Mouse (Mus musculus) cerebellum, adult 11-12 months (tissue): ENCODE results near the gene Kcnab2.

Source experiments
- DNase-seq: peaks from one replicate; pipeline ENCODE4 v3.0.0; 2022

The Kcnab2 gene

GRCm38 (mm10) chr4:152477466-152478223 is at the start of gene Kcnab2:
Gene Kcnab2 (minus strand): TSS chr4:152477871.
- peak; percentile 100 for DNase-seq

GRCm38 (mm10) chr4:152520083-152520482 is 42.4 kb upstream of the Kcnab2 start:
- peak; percentile 95 for DNase-seq

DNA sequence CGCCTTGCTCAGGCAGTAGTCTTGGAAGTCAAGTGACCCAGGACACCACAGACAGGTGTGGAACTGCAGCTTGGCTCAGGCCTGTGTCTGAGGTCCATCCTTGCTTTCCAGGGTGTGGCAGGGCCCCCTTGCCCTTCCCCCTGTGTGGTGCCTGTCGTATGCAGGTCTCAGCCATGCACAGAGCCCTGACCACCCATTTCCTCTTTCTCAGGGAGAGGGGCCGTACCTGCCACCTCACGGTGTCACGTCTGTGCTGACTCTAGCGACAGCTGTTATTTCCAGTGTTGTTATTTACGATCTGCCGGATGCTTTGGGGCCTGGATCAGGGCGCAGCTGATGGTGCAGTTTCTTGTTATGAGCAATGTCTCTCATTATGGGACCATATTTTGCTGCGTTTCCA is 41.4 kb upstream of the Kcnab2 start:
- DNase-seq, result no peak

- no peak for DNase-seq
These were observed 37.2 kb upstream of the Kcnab2 start for GRCm38 (mm10) chr4:152514884-152515283.

DNA sequence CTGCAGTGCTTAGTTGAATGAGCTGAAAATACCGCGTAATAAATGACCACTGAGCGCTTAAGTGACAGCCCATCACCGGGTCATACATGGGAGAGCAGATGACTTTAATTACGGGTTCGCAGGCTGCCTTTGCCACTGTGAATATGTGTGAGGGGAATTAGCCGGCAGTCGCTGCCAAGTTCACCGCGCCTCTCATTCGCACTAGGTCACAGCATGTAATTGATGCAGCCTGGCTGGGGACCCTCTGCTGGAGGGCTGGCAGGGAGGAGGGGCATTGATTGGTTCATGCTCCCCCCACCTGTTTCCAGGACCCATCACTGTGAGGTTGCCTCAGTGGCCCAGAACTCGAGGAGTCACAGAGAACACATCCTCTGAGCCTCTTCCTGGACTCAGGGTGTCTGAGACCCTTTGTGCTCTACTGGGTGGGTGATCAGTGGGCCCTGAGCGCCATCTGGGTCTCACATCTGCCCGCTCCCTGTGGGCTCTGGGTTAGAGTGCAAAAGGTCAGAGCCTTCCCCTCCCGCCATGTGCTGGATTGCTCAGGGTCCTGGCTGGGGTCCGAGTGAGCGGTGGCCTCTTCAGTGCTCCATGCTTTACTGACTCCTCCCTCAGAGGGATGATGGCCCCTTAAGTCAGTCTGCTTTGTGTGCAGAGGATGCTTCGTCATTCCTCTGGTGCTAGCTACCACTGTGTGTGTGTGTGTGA is 34.7 kb upstream of the Kcnab2 start:
- no peak for DNase-seq

- DNase-seq, result peak; percentile 58
These were observed 16.7 kb upstream of the Kcnab2 start for GRCm38 (mm10) chr4:152494360-152494879.

DNA sequence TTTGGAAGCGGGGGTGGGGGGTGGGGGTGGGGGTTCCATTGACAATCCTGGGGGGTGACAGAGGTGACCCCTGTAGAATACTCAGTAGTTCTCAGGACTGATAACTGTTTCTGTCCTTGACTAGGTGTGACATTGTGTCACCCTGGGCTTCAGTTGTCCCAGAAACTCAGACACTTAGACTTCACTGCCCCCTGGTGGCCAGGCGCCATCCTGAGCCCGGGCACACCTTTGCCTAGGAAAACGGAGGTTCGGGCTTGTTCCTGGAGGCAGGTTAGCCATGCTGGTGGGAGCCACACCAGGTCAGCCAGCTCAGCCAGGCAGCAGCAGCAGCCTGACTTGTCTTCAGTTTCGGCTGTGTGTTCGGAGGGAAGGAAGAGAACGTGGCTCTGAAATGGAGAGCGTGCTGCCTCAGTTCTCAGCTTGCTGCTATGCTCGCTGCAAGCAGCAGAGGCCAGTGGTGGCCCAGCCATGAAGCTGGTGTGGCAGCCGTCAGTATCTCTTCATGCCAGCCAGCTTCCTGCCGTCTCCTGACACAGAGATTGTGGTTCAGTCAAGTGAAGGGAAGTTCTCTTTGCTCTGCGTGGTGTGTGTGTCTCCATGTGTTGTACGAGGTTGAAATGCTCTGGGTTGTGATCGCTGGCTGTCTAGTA is 13.7 kb upstream of the Kcnab2 start:
- DNase-seq, result peak; percentile 79

DNA sequence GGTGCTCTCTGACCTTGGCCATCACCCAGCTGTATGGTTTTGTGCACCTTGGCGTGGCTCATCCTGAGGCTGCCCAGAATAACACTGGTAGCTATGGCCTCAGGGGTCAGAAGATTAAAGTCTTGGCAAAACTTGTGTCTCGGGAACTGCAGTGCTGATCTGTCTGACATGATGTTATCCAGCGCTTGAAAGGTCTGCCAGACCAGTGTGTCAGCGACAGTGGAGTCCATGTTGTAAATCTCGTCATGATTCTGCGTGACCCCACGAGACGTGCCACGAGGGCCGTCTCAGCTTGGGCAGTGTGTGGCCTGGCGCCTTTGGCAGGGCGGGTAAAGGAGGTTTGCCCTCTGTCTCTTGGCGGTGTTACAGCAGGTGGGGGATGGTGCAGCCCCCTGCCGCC is 12.6 kb upstream of the Kcnab2 start:
- no peak for DNase-seq

- DNase-seq, result no peak
These were observed 10.4 kb upstream of the Kcnab2 start for GRCm38 (mm10) chr4:152488046-152488445.

DNA sequence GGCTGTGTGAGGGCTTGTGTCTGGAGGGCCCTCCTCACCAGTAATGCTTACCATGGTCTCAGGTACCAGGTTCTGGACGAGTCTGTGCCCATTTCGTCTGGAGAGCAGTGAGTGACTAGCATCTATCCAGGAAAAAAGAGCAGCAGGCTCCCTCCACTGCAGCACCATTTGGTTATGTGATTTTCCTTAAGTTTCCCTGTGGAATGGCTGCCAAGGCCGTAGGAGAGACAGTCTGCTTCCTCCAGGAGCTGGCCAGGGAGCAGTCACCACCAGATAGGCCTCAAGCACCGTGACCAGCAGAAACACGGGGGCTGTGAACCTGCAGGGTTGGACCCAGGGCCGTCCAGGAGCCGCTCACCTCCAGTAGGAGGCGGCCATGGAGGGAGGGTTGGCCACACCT is 2.8 kb upstream of the Kcnab2 start:
- no peak for DNase-seq

DNA sequence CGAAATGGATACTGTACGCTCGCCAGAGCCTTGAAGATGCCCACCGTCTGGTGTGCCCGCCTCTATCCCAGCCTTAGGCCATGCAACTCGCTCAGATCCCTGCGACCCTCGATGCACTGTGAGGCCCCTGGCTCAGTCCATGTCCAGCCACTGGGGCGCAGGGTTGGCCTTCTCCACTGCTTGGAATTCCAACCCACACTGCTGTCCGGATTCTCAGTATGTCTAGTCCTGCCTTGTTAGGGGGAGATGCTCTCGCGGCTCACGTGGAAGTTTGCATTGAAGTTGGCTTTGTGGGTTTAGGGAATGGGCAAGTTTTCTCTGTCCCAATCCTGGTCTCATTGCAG is 525 bp upstream of the Kcnab2 start:
- DNase-seq, result no peak

DNA sequence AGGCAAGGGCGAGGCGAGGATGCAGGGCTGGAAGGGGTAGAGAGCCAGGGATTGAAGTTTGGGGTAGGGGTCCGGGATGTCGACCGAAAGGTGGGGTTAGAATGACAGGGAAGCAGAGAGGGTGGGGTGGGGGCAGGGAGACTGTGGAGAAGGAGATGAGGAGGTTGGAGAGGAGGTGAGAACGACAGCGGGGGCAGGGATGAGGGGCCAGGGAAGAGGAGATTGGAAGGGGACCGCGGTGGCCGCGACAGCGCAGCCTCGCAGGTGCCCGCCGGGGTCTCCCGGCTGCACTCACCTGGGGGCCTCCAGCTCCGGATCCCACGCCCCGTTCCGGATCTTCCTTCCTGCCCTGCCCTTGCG is 585 bp downstream of the Kcnab2 start:
- DNase-seq, result no peak

DNA sequence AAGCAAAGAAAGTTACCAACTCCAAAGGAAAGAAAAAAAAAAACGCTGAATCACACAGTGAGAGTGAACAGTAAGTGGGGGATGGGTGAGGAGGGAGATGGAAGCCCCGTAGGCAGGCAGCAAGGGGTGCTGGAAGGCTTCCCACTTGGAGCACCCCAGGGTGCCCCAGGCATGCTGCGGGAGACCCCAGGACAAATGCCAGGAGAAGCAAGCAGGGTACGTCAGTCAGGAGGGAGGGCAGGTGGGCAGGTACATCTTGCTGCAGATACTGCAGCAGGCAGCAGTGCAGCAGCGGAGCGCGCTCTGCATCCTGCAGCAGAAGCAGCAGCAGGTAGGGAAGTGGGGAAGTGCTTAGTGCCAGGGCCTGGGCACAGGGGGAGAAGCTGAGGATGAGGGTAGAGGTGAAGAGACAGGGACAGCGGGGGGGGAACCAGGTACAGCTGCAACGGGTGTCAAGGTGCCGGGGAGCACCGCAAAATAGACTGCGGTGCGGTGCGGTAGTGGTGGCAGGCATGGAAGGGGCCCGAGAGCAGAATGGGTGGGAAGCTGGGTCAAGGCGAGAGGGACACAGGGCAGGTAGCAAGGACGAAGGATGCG is 1.1 kb downstream of the Kcnab2 start, which contains the start of gene Nphp4:
Gene Nphp4, plus strand, starts transcription at position 280 of the 597 bp plus-strand sequence.
- DNase-seq, result peak; percentile 76

- DNase-seq, result peak; percentile 49
These were observed 1.7 kb downstream of the Kcnab2 start for GRCm38 (mm10) chr4:152475941-152476340.

DNA sequence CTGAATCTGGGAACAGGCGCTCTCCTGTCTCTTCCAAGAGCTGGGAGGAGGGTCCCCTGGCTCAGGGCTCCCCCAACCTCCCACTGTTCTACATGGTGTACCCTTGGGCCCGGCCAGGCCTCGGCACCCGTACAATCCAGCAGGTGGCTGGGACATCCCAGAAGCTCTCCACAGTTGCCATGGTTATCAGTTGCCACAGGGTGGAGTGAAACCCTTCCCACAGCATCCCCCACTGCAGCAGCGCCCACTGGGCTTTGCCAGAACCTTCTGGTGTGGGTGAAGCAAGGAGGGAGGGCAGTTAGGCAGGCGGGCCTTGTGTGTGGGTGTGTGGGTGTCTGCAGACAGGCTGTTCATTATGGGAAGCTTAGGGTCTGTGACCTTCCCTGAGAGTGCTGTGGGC is 9.7 kb downstream of the Kcnab2 start:
- DNase-seq, result no peak

DNA sequence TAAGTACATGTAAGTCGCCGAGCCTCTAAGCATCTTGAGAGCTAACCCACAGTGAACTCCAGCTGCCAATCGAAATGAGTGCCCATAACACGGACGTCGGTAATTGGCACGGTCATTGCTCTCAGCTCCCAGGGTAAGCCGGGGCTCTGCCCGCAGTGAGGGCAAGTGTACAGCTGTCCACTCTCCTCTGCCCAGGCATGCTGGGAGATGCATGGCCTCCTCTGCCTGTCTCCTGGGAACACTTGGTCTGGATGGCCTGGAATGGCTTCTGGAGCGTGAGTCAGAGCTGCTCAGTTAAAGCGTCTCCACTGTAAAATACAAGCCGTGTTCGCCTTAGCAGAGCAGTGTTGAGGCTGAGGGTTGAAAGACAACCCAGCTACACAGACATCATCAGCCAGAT is 11.1 kb downstream of the Kcnab2 start:
- DNase-seq, result no peak

GRCm38 (mm10) chr4:152465116-152465515 is 12.6 kb downstream of the Kcnab2 start:
- no peak for DNase-seq

DNA sequence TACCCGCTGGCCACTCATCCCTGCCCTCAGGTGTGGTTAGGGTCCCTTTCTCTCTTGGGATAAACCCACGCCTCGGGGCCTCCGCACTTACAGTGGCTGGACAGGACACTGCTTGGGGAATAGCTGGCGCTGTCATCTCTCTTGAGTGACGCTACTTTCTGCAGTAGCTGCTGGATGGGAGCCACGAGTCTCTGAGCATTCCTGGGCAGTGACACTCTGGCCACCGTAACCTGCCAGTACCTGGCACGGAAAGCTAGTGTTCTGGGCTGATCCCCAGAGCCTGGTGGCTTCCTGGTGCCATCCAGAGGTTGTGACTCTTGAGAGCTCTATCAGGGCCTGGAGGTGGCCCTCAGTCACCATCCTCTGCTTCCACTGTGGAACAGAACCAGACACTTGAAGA is 14.5 kb downstream of the Kcnab2 start:
- no peak for DNase-seq

DNA sequence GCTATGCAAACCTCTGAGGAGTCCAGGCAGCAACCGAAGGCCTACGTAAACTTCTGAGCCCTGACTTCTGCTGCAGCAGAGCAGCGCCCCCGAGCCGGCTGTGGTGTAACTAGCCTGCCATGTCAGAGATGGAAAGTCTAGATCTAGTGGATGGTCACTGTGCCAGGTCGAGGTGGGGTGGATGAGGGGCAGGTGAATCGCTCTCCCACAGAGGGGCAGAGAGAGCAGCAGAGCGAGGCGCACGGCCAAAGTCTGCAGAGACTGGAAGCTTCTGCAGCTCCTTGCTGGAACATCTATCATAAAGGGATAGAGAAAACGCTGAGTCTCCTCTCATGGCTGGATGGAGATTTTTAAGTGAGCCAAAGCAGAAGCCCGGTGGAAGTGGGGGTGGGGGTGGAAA is 15.2 kb downstream of the Kcnab2 start:
- no peak for DNase-seq

DNA sequence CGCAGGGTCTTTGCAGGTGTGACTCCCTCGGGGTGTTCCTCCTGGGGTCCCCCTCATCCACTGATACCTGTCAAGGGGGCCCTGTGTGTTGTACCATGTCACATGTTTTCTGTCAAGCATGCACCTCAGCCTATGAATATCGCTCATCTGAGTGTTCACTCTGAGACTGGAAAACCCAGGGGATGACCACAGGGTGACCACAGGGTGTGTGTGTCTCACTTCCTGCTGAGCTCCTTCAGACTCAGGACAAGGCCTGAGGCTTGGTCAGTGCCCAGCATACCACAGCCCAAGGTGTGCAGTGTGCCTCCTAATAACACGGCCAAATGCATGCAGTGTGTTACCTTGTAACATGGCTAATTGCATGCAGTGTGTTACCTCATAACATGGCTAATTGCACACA is 20.0 kb downstream of the Kcnab2 start:
- no peak for DNase-seq

DNA sequence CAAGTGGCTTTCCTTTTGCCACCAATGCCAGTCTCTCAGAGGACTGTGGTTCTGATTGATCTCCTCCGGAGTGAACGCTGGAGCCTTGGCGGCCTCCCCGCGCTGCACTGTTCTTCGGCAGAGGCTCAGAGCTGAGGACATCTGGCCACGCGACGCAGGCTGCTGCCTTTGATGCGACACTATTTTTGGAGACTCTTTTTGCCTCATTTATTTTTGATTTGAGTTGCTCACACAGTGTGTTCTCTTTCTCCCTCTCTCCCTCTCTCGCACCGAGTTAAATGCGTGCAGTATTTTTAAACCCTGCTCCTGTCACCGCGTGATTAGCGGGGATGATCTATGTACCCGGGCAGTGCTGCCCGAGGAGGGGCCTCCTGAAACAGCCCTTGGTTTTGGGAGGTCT is 21.1 kb downstream of the Kcnab2 start:
- DNase-seq, result no peak

DNA sequence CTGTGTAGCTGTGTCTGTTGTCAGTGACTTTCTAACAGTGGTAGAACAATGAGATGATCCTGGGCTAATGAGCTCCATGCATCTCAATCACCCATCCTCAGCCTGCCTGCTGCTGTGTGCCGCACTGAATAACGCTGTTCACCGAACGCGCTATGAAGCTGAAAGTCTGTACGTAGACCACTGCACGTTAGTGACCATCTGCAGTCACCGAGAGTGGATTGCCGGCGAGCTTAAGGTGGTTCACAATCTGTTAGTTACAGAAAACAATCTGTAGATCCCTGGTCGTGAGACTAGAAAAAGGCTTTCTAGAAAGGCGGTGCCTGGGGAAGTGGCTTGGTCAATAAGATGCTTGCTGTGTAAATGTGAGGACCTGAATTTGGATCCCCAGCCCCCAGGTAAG is 23.5 kb downstream of the Kcnab2 start:
- DNase-seq, result no peak

GRCm38 (mm10) chr4:152453079-152453478 is 24.6 kb downstream of the Kcnab2 start:
- DNase-seq, result no peak

DNA sequence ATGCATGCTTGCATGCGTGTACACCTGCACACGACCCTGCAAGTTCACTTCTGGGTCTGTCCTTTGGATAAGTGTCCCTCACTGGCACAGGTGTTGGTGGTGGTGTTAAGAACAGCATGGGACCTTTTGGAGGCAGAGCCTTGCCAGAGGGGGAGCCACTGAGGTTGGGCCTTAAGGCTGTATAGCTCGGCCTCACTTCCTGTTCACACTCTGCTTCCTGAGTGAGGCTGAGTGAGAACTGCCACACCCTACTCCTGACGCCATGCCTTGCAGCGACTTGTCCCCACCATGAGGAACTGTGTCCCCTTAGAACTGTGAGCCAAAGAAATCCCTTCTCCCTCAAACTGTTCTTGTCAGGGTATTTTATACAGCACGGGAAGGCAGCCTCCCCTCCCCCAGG is 26.3 kb downstream of the Kcnab2 start:
- no peak for DNase-seq
